Mouse (Mus musculus) heart, adult 2 months (tissue): Measurements from ENCODE around the gene Slc9a9.

Source experiments
- CTCF ChIP-seq: fragments of 200-600 bp; IDR thresholded peaks from 2 replicates; pipeline ENCODE4 v1.8.1; 2022; ENCODE audit warnings: antibody characterized with exemption, mild to moderate bottlenecking, moderate library complexity
- EP300 ChIP-seq: fragments of 200-500 bp; IDR thresholded peaks from 2 replicates; pipeline ENCODE4 v1.6.1; 2011; ENCODE audit warnings: low read depth, low read length, control low read depth; ENCODE audit not compliant: insufficient read depth
- POLR2A ChIP-seq: fragments of 200-500 bp; IDR thresholded peaks from 2 replicates; pipeline ENCODE4 v1.6.1; 2011; ENCODE audit warnings: mild to moderate bottlenecking, low read depth, low read length, control low read depth; ENCODE audit not compliant: insufficient read depth

- no peak for TF ChIP-seq CTCF
- no peak for TF ChIP-seq POLR2A
- TF ChIP-seq EP300 = no peak
These were observed 406.1 kb downstream of the Slc9a9 start for GRCm38 (mm10) chr9:95075856-95076255.
